Mouse (Mus musculus) midbrain, postnatal 0 days (tissue): ENCODE measurements around the gene Rimbp2. TPM values are rescaled to one million over a fixed set of nuclear protein-coding genes. Genes with fewer than 3 reads are reported as not detected.
A peak's percentile ranks its signal among the peaks of the same experiment; 100 is the strongest.

ENCODE experiments used
- ATAC-seq: fragments of 200-750 bp; cut with Nextera tagmentation; 2 replicates; pipeline ENCODE4 v1.8.0; 2017; ENCODE audit warnings: moderate number of reproducible peaks, mild to moderate bottlenecking, moderate TSS enrichment, moderate library complexity; ENCODE audit not compliant: low FRiP score
- DNase-seq: peaks from one replicate; pipeline ENCODE4 v3.0.0-alpha.2; 2015; ENCODE audit warnings: low spot score
- H3K27ac ChIP-seq: fragments of 300-500 bp; sonication (generic); 2 replicates; pipeline ENCODE4 v1.5.1; 2014; ENCODE audit warnings: low read depth, mild to moderate bottlenecking, low read length, mixed read lengths
- H3K27me3 ChIP-seq: fragments of 300-500 bp; sonication (generic); 2 replicates; pipeline ENCODE4 v1.6.1; 2014; ENCODE audit warnings: low read length, control low read depth, mixed read lengths; ENCODE audit not compliant: insufficient read depth
- H3K36me3 ChIP-seq: fragments of 300-500 bp; sonication (generic); 2 replicates; pipeline ENCODE4 v1.6.1; 2014; ENCODE audit warnings: low read length, control low read depth, mixed read lengths; ENCODE audit not compliant: insufficient read depth
- H3K4me1 ChIP-seq: fragments of 300-500 bp; sonication (generic); 2 replicates; pipeline ENCODE4 v1.6.1; 2014; ENCODE audit warnings: mild to moderate bottlenecking, control low read depth, antibody characterized with exemption, low read length, mixed read lengths; ENCODE audit not compliant: insufficient read depth
- H3K4me2 ChIP-seq: fragments of 300-500 bp; sonication (generic); 2 replicates; pipeline ENCODE4 v1.6.1; 2014; ENCODE audit warnings: low read depth, mild to moderate bottlenecking, low read length, mixed read lengths; ENCODE audit not compliant: poor library complexity, severe bottlenecking
- H3K4me3 ChIP-seq: fragments of 300-500 bp; sonication (generic); 2 replicates; pipeline ENCODE4 v1.5.1; 2014; ENCODE audit warnings: low read depth, mild to moderate bottlenecking, low read length, moderate library complexity
- H3K9ac ChIP-seq: fragments of 300-500 bp; sonication (generic); replicated peaks from 2 replicates; pipeline ENCODE4 v1.6.1; 2014; ENCODE audit warnings: mild to moderate bottlenecking, low read length, moderate library complexity, mixed read lengths; ENCODE audit not compliant: poor library complexity, severe bottlenecking
- H3K9me3 ChIP-seq: fragments of 300-500 bp; sonication (generic); 2 replicates; pipeline ENCODE4 v1.6.1; 2016; ENCODE audit warnings: low read length, control low read depth
- CTCF ChIP-seq: IDR thresholded peaks from 2 replicates; pipeline ENCODE4 v1.5.1; 2016; ENCODE audit warnings: antibody characterized with exemption, mild to moderate bottlenecking
- WGBS: fragments of 180-500 bp; shearing (Covaris S2); extraction: QIAGEN DNeasy Blood & Tissue Kit; methylation state at CpG from one replicate; pipeline ENCODE4 v1.1.7; 2014; 5-methylcytosine and 5-hydroxymethylcytosine counted together
- polyA plus RNA-seq: library from polyadenylated mRNA; unstranded; fragments of >200 nt; fragmentation: Nextera tagmentation; extraction: Ambion mirVana; gene quantifications from 2 replicates; pipeline ENCODE4 v1.2.1, GENCODE M21; 2015
- total RNA-seq: library from RNA; depleted of rRNA; stranded (reverse); fragments of >200 nt; gene quantifications from 2 replicates; pipeline ENCODE4 v1.2.3, GENCODE M21; 2014

Gene Rimbp2
- total and polyA plus RNA-seq, 2 experiments from 2014 or later: 6.1 to 22.7 TPM

GRCm38 (mm10) chr5:128920112-128920511 is 33.2 kb downstream of the Rimbp2 start:
- H3K4me3 ChIP-seq: no peak overlapping the region
- H3K4me1 ChIP-seq: no peaks in the 10 kb centered on the region
- H3K9ac ChIP-seq: no peak overlapping the region
- H3K27ac ChIP-seq: 0 out of 2 replicates have a peak overlapping the region, but pooled peaks have one; percentile 6
- TF ChIP-seq CTCF: no peak
- no peaks in the 10 kb centered on the region for H3K36me3 ChIP-seq
- no peak overlapping the region for H3K4me2 ChIP-seq
- no peaks in the 10 kb centered on the region for H3K27me3 ChIP-seq
- H3K9me3 ChIP-seq: no peaks in the 10 kb centered on the region
- WGBS: 24% methylated on average over 5 of the region's 5 CpGs
- ATAC-seq (no peak), DNase-seq (no peak)

DNA sequence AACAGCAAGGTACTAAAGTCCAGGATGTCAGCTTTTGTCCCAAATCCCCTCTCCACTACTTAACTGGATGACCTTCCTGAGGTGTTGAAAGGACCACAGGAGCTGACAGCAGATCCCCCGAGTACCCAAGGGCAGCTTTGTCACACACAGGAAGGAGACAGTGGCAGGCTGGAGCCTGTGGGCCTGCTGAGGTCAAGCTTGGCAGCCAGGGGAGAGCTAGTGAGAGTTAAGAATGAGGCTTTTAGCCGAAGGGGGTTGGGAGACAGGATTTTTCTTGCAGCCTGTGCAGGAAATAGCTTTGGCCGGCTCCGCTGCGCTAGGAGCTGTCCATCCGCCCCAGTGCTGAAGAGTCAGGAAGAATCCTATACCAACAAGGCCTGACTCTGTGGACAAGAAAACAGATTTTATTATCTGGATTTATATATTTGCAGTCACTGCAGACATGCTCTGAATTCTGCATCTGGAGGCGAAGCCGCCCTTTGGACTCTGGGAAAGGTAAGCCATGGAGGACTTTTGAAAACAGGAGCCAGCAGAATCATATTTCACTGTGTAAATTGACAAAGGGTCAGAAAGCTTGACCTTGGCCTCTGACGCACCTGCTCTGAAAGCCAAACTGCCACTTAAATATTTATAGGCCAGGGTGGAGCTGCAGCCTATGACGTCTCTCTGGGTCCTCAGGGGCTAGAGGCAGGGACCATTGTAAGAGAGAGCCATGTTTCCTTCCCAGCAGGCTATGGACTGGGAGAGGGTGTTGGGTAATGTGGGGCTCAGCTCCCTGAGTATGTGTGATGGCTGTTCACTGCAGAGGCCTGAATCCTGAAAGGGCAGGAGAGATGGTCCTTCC is 35.9 kb downstream of the Rimbp2 start:
- no peak for ATAC-seq
- Histone ChIP-seq H3K27ac (no peak overlapping the region), H3K4me3 (no peak overlapping the region), H3K9me3 (no peaks in the 10 kb centered on the region), H3K27me3 (no peaks in the 10 kb centered on the region), H3K9ac (no peak overlapping the region), H3K4me1 (no peaks in the 10 kb centered on the region), H3K36me3 (peaks cover 5% of the 10 kb centered on the region; the same call in 1 of the 2 replicates), H3K4me2 (no peak overlapping the region)
- TF ChIP-seq CTCF: no peak
- peak; percentile 67 for DNase-seq
- WGBS: 33% methylated on average over 10 of the region's 10 CpGs

GRCm38 (mm10) chr5:128913820-128914219 is 39.5 kb downstream of the Rimbp2 start:
- no peak overlapping the region for H3K4me3 ChIP-seq
- peaks cover 5% of the 10 kb centered on the region; the same call in 1 of the 2 replicates for H3K36me3 ChIP-seq
- WGBS: 79% methylated on average over 3 of the region's 3 CpGs
- H3K4me2 ChIP-seq: no peak overlapping the region
- no peaks in the 10 kb centered on the region for H3K9me3 ChIP-seq
- H3K9ac ChIP-seq: no peak overlapping the region
- TF ChIP-seq CTCF: 0 out of 2 replicates have a peak, but pooled peaks have one; percentile 3
- no peaks in the 10 kb centered on the region for H3K4me1 ChIP-seq
- H3K27me3 ChIP-seq: no peaks in the 10 kb centered on the region
- no peak for ATAC-seq
- DNase-seq: no peak
- no peak overlapping the region for H3K27ac ChIP-seq

GRCm38 (mm10) chr5:128912374-128912773 is 40.9 kb downstream of the Rimbp2 start:
- WGBS: 94% methylated on average over 3 of the region's 3 CpGs
- peaks cover 5% of the 10 kb centered on the region; the same call in 1 of the 2 replicates for H3K36me3 ChIP-seq
- no peak overlapping the region for H3K4me2 ChIP-seq
- no peak overlapping the region for H3K4me3 ChIP-seq
- DNase-seq (no peak), ATAC-seq (no peak)
- H3K27ac ChIP-seq: peak overlapping the region; percentile 38; the same call in 1 of the 2 replicates
- H3K9me3 ChIP-seq: no peaks in the 10 kb centered on the region
- no peaks in the 10 kb centered on the region for H3K4me1 ChIP-seq
- no peaks in the 10 kb centered on the region for H3K27me3 ChIP-seq
- TF ChIP-seq CTCF: no peak
- H3K9ac ChIP-seq: no peak overlapping the region

- no peak for TF ChIP-seq CTCF
- no peaks in the 10 kb centered on the region for H3K9me3 ChIP-seq
- H3K36me3 ChIP-seq: peaks cover 5% of the 10 kb centered on the region; the same call in 1 of the 2 replicates
- H3K27me3 ChIP-seq: no peaks in the 10 kb centered on the region
- no peak overlapping the region for H3K4me2 ChIP-seq
- no peak overlapping the region for H3K4me3 ChIP-seq
- no peak overlapping the region for H3K27ac ChIP-seq
- no peak for ATAC-seq
- H3K4me1 ChIP-seq: no peaks in the 10 kb centered on the region
- 61% methylated on average over 8 of the region's 9 CpGs for WGBS
- no peak for DNase-seq
- H3K9ac ChIP-seq: no peak overlapping the region
Measured at GRCm38 (mm10) chr5:128911593-128911992, 41.7 kb downstream of the Rimbp2 start.

- Histone ChIP-seq H3K27ac (no peak overlapping the region), H3K27me3 (no peaks in the 10 kb centered on the region), H3K9me3 (no peaks in the 10 kb centered on the region), H3K4me1 (peaks cover 9% of the 10 kb centered on the region; the same call in 1 of the 2 replicates), H3K4me3 (no peak overlapping the region), H3K4me2 (no peak overlapping the region), H3K9ac (no peak overlapping the region), H3K36me3 (no peaks in the 10 kb centered on the region)
- 21% methylated on average over 5 of the region's 5 CpGs for WGBS
- no peak for DNase-seq
- no peak for ATAC-seq
- TF ChIP-seq CTCF: no peak
Measured at GRCm38 (mm10) chr5:128904113-128904512, 49.2 kb downstream of the Rimbp2 start.
